Mouse (Mus musculus): Measurements from ENCODE around the gene Cdx2.

GRCm38 (mm10) chr5:147329946-147330345 is 22.9 kb upstream of the Cdx2 start:
- TF ChIP-seq CTCF (IDR thresholded peaks at IDR 0.05) (no peak), POLR2A (IDR thresholded peaks at IDR 0.05; ENCODE audit: insufficient read depth, low read depth, low read length) (no peak), EP300 (IDR thresholded peaks at IDR 0.05; ENCODE audit: insufficient read depth, low read depth, low read length) (no peak)

Measured in heart, adult 2 months (tissue).